Mouse (Mus musculus) ES-Bruce4 (cell line): ENCODE measurements around the gene Gin1. TPM values are rescaled to one million over a fixed set of nuclear protein-coding genes. Genes with fewer than 3 reads are reported as not detected.
A peak's percentile ranks its signal among the peaks of the same experiment; 100 is the strongest.

ENCODE experiments used
- H3K27ac ChIP-seq: 2 replicates; pipeline ENCODE4 v1.5.1; 2012; ENCODE audit warnings: low read length, inconsistent platforms; ENCODE audit not compliant: insufficient read depth
- H3K27me3 ChIP-seq: 2 replicates; pipeline ENCODE4 v1.6.1; 2012; ENCODE audit warnings: mild to moderate bottlenecking, low read length, inconsistent platforms; ENCODE audit not compliant: control insufficient read depth, poor library complexity, insufficient read depth, severe bottlenecking
- H3K36me3 ChIP-seq: 2 replicates; pipeline ENCODE4 v1.6.1; 2012; ENCODE audit warnings: inconsistent platforms, mild to moderate bottlenecking, low read length, moderate library complexity; ENCODE audit not compliant: control insufficient read depth, poor library complexity, insufficient read depth, severe bottlenecking
- H3K4me1 ChIP-seq: one replicate; pipeline ENCODE4 v1.8.1; 2011; ENCODE audit warnings: low read length; ENCODE audit not compliant: control insufficient read depth, insufficient read depth
- H3K4me3 ChIP-seq: 2 replicates; pipeline ENCODE4 v1.5.1; 2011; ENCODE audit warnings: low read depth, mild to moderate bottlenecking, low read length
- H3K9ac ChIP-seq: 2 replicates; pipeline ENCODE4 v1.6.1; 2012; ENCODE audit warnings: low read depth, mild to moderate bottlenecking, inconsistent platforms; ENCODE audit not compliant: poor library complexity, severe bottlenecking
- H3K9me3 ChIP-seq: replicated peaks from 2 replicates; pipeline ENCODE4 v1.6.1; 2012; ENCODE audit warnings: mild to moderate bottlenecking, low read length, inconsistent platforms; ENCODE audit not compliant: control insufficient read depth, poor library complexity, insufficient read depth, severe bottlenecking
- CTCF ChIP-seq: IDR thresholded peaks from one replicate; pipeline ENCODE4 v1.8.1; 2011; ENCODE audit warnings: low read depth, low read length
- EP300 ChIP-seq: IDR thresholded peaks from 2 replicates; pipeline ENCODE4 v1.6.1; 2011; ENCODE audit warnings: low read depth, low read length; ENCODE audit not compliant: insufficient read depth
- POLR2A ChIP-seq: IDR thresholded peaks from one replicate; pipeline ENCODE4 v1.8.1; 2011; ENCODE audit warnings: low read length; ENCODE audit not compliant: insufficient read depth
- polyA plus RNA-seq: library from polyadenylated mRNA; stranded (reverse); fragments of >200 nt; gene quantifications from 2 replicates; pipeline ENCODE4 v1.2.4, GENCODE M21; 2011; ENCODE audit warnings: low read depth; ENCODE audit not compliant: missing spikeins, insufficient read depth, insufficient read length

The Gin1 gene
- polyA plus RNA-seq = 12.2 and 12.4 TPM in 2 replicates

GRCm38 (mm10) chr1:97769904-97770753 is at the start of gene Gin1, which contains the start of gene Ppip5k2:
Gene Gin1 (plus strand): TSS chr1:97770172.
Gene Ppip5k2 (minus strand): TSS chr1:97770411.
- Histone ChIP-seq H3K27me3 (no peaks in the 10 kb centered on the region), H3K4me1 (no peaks in the 10 kb centered on the region), H3K9ac (peak within 1 kb of the TSS; percentile 74), H3K36me3 (no peaks in the 10 kb centered on the region; the same call in 1 of the 2 replicates), H3K4me3 (peak within 1 kb of the TSS; percentile 91), H3K9me3 (no peaks in the 10 kb centered on the region), H3K27ac (peak within 1 kb of the TSS; percentile 56)
- peak; percentile 28 for TF ChIP-seq CTCF
- 0 out of 2 replicates have a peak, but pooled peaks have one; percentile 6 for TF ChIP-seq EP300
- TF ChIP-seq POLR2A = no peak

- H3K36me3 ChIP-seq = peaks cover 13% of the 10 kb centered on the region
- H3K4me1 ChIP-seq = no peaks in the 10 kb centered on the region
- no peak for TF ChIP-seq EP300
- TF ChIP-seq CTCF = peak; percentile 38
These were observed 43.2 kb upstream of the Gin1 start for GRCm38 (mm10) chr1:97726730-97727129.

GRCm38 (mm10) chr1:97729339-97729738 is 40.6 kb upstream of the Gin1 start:
- H3K9me3 ChIP-seq = no peaks in the 10 kb centered on the region
- H3K9ac ChIP-seq = no peak overlapping the region
- no peaks in the 10 kb centered on the region for H3K27me3 ChIP-seq
- TF ChIP-seq EP300 (no peak), CTCF (no peak), POLR2A (no peak)
- no peak overlapping the region for H3K4me3 ChIP-seq
- H3K36me3 ChIP-seq = peaks cover 9% of the 10 kb centered on the region
- no peak overlapping the region for H3K27ac ChIP-seq
- no peaks in the 10 kb centered on the region for H3K4me1 ChIP-seq

More at GRCm38 (mm10) chr1:97726730-97727129, 43.2 kb upstream of the Gin1 start:
- no peak overlapping the region for H3K27ac ChIP-seq
- no peak overlapping the region for H3K9ac ChIP-seq
- no peaks in the 10 kb centered on the region for H3K9me3 ChIP-seq
- no peaks in the 10 kb centered on the region for H3K27me3 ChIP-seq
- H3K4me3 ChIP-seq = no peak overlapping the region

- TF ChIP-seq CTCF (no peak), EP300 (no peak), POLR2A (no peak)
- Histone ChIP-seq H3K27me3 (no peaks in the 10 kb centered on the region), H3K4me1 (no peaks in the 10 kb centered on the region), H3K4me3 (no peak overlapping the region), H3K9ac (no peak overlapping the region), H3K36me3 (peaks cover 20% of the 10 kb centered on the region), H3K9me3 (no peaks in the 10 kb centered on the region), H3K27ac (no peak overlapping the region)
These were observed 26.9 kb upstream of the Gin1 start for GRCm38 (mm10) chr1:97743063-97743462.

- Histone ChIP-seq H3K9ac (no peak overlapping the region), H3K4me1 (no peaks in the 10 kb centered on the region), H3K27me3 (no peaks in the 10 kb centered on the region), H3K36me3 (peaks cover 14% of the 10 kb centered on the region), H3K9me3 (no peaks in the 10 kb centered on the region), H3K27ac (no peak overlapping the region), H3K4me3 (no peak overlapping the region)
- TF ChIP-seq CTCF (no peak), EP300 (no peak), POLR2A (no peak)
These were observed 24.3 kb upstream of the Gin1 start for GRCm38 (mm10) chr1:97745712-97746111.

- H3K4me3 ChIP-seq = no peak overlapping the region
- TF ChIP-seq POLR2A = no peak
- TF ChIP-seq CTCF = no peak
- TF ChIP-seq EP300 = no peak
- no peaks in the 10 kb centered on the region for H3K27me3 ChIP-seq
- H3K4me1 ChIP-seq = no peaks in the 10 kb centered on the region
- peaks cover 16% of the 10 kb centered on the region for H3K36me3 ChIP-seq
- H3K9ac ChIP-seq = no peak overlapping the region
- no peaks in the 10 kb centered on the region for H3K9me3 ChIP-seq
- no peak overlapping the region for H3K27ac ChIP-seq
These were observed 23.7 kb upstream of the Gin1 start for GRCm38 (mm10) chr1:97746261-97746660.
